Mouse (Mus musculus): ENCODE measurements at regions not wholly inside any gene's neighbourhood (a gene's known extent, or its start where the extent isn't known, plus 50 kb on each side); places are given as distances from the start of the nearest gene placed in this dataset.

DNA sequence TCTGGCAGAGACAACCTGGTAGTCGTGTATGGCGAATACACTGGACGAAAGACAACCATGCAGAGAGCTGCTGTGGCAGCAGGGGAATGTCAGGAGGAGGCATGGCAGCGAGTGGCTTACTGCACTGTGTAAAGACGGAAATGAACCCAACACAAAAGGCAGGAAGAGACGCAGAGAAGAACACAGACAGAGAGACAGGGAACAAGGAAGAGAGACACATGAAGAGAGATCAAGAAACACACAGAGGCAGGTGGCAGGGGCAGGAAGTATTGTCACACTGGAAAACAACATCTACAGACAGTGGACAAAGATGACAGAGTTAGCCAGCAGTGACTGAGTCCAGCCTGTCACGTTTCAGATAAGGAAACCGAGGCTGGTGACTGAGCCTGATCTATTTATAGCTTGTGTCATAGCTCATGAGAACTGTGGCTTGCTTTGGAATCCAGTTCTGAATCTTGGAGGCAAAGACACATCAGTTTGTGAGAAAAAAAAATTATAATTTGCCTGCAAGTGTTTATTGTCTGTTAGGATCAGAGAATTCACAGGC lies 218.0 kb downstream of the Sipa1l2 start:
- Histone ChIP-seq H3K4me3 (ENCODE audit: low read depth, low read length) (no peak overlapping the region), H3K36me3 (ENCODE audit: insufficient read depth, low read length) (no peaks in the 10 kb centered on the region), H3K9me3 (ENCODE audit: low read length) (no peaks in the 10 kb centered on the region), H3K4me2 (ENCODE audit: low read depth, low read length, poor library complexity, severe bottlenecking) (no peak overlapping the region), H3K27me3 (ENCODE audit: insufficient read depth, low read length) (no peaks in the 10 kb centered on the region), H3K27ac (ENCODE audit: low read depth, low read length) (no peak overlapping the region), H3K9ac (replicated peaks; ENCODE audit: low read length, poor library complexity, severe bottlenecking) (no peak overlapping the region), H3K4me1 (ENCODE audit: insufficient read depth, low read length) (peaks cover 5% of the 10 kb centered on the region; the same call in 1 of the 2 replicates)
- no peak for DNase-seq (ENCODE audit: low spot score)
- ATAC-seq (ENCODE audit: low FRiP score), result no peak
- no peak for TF ChIP-seq CTCF (IDR thresholded peaks at IDR 0.05)
- WGBS, result 66% methylated on average over 8 of the region's 8 CpGs

- peak; percentile 82 for ATAC-seq (ENCODE audit: low FRiP score)
- no peak overlapping the region for H3K4me3 ChIP-seq (ENCODE audit: low read depth, low read length)
- no peak overlapping the region for H3K27ac ChIP-seq (ENCODE audit: low read depth, low read length)
- TF ChIP-seq CTCF (IDR thresholded peaks at IDR 0.05), result no peak
- H3K9ac ChIP-seq (replicated peaks; ENCODE audit: low read length, poor library complexity, severe bottlenecking), result no peak overlapping the region
- DNase-seq (ENCODE audit: low spot score), result peak; percentile 88
- H3K36me3 ChIP-seq (ENCODE audit: insufficient read depth, low read length), result no peaks in the 10 kb centered on the region
- H3K9me3 ChIP-seq (ENCODE audit: low read length), result no peaks in the 10 kb centered on the region
- WGBS, result 14% methylated on average over 7 of the region's 7 CpGs
- H3K4me1 ChIP-seq (ENCODE audit: insufficient read depth, low read length), result peaks cover 5% of the 10 kb centered on the region; the same call in 1 of the 2 replicates
- no peak overlapping the region for H3K4me2 ChIP-seq (ENCODE audit: low read depth, low read length, poor library complexity, severe bottlenecking)
- H3K27me3 ChIP-seq (ENCODE audit: insufficient read depth, low read length), result no peaks in the 10 kb centered on the region
These were observed 220.2 kb downstream of the Sipa1l2 start for GRCm38 (mm10) chr8:125349290-125350025.

- 74% methylated on average over 8 of the region's 8 CpGs for WGBS
These were observed 223.4 kb downstream of the Sipa1l2 start for GRCm38 (mm10) chr8:125346182-125346581.

DNA sequence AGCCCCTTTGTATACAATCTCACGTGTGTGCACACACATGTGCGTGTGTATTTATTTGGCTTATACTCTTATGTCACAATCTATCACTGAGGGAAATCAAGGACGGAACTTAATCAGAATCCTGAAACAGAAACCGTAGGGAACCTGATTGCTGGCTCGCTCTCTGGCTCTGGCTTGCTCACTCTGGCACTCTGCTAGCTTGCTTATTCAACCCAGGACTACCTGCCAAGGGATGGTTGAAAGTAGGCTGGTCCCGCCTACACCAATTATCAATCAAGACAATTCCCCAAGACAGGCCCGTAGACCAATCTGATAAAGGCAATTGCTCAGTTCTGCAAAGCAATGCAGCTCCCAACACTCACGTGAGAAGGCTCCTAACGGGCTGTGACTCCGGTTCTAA lies 224.0 kb downstream of the Sipa1l2 start:
- Histone ChIP-seq H3K36me3 (ENCODE audit: insufficient read depth, low read length) (no peaks in the 10 kb centered on the region), H3K4me1 (ENCODE audit: insufficient read depth, low read length) (peaks cover 12% of the 10 kb centered on the region; the same call in 1 of the 2 replicates), H3K4me2 (ENCODE audit: low read depth, low read length, poor library complexity, severe bottlenecking) (no peak overlapping the region), H3K27me3 (ENCODE audit: insufficient read depth, low read length) (no peaks in the 10 kb centered on the region), H3K9ac (replicated peaks; ENCODE audit: low read length, poor library complexity, severe bottlenecking) (no peak overlapping the region), H3K4me3 (ENCODE audit: low read depth, low read length) (no peak overlapping the region), H3K27ac (ENCODE audit: low read depth, low read length) (no peak overlapping the region), H3K9me3 (ENCODE audit: low read length) (no peaks in the 10 kb centered on the region)
- 95% methylated on average over 10 of the region's 10 CpGs for WGBS
- ATAC-seq (ENCODE audit: low FRiP score) (no peak), DNase-seq (ENCODE audit: low spot score) (no peak)
- no peak for TF ChIP-seq CTCF (IDR thresholded peaks at IDR 0.05)

More at GRCm38 (mm10) chr8:125346182-125346581, 223.4 kb downstream of the Sipa1l2 start:
- Histone ChIP-seq H3K27ac (ENCODE audit: low read depth, low read length) (no peak overlapping the region), H3K27me3 (ENCODE audit: insufficient read depth, low read length) (no peaks in the 10 kb centered on the region), H3K4me2 (ENCODE audit: low read depth, low read length, poor library complexity, severe bottlenecking) (no peak overlapping the region), H3K9me3 (ENCODE audit: low read length) (no peaks in the 10 kb centered on the region), H3K4me3 (ENCODE audit: low read depth, low read length) (no peak overlapping the region), H3K9ac (replicated peaks; ENCODE audit: low read length, poor library complexity, severe bottlenecking) (no peak overlapping the region), H3K4me1 (ENCODE audit: insufficient read depth, low read length) (peaks cover 12% of the 10 kb centered on the region; the same call in 1 of the 2 replicates), H3K36me3 (ENCODE audit: insufficient read depth, low read length) (no peaks in the 10 kb centered on the region)
- TF ChIP-seq CTCF (IDR thresholded peaks at IDR 0.05), result no peak
- no peak for DNase-seq (ENCODE audit: low spot score)
- no peak for ATAC-seq (ENCODE audit: low FRiP score)

GRCm38 (mm10) chr8:125343867-125344266 lies 225.7 kb downstream of the Sipa1l2 start:
- DNase-seq (ENCODE audit: low spot score) (peak; percentile 69), ATAC-seq (ENCODE audit: low FRiP score) (no peak)
- 47% methylated on average over 9 of the region's 9 CpGs for WGBS
- Histone ChIP-seq H3K27ac (ENCODE audit: low read depth, low read length) (no peak overlapping the region), H3K4me3 (ENCODE audit: low read depth, low read length) (no peak overlapping the region), H3K9me3 (ENCODE audit: low read length) (no peaks in the 10 kb centered on the region), H3K36me3 (ENCODE audit: insufficient read depth, low read length) (no peaks in the 10 kb centered on the region), H3K4me1 (ENCODE audit: insufficient read depth, low read length) (0 out of 2 replicates have a peak, but pooled peaks cover 6% of the 10 kb centered on the region), H3K4me2 (ENCODE audit: low read depth, low read length, poor library complexity, severe bottlenecking) (no peak overlapping the region), H3K27me3 (ENCODE audit: insufficient read depth, low read length) (peaks cover 2% of the 10 kb centered on the region; the same call in 1 of the 2 replicates), H3K9ac (replicated peaks; ENCODE audit: low read length, poor library complexity, severe bottlenecking) (no peak overlapping the region)
- TF ChIP-seq CTCF (IDR thresholded peaks at IDR 0.05), result no peak

DNA sequence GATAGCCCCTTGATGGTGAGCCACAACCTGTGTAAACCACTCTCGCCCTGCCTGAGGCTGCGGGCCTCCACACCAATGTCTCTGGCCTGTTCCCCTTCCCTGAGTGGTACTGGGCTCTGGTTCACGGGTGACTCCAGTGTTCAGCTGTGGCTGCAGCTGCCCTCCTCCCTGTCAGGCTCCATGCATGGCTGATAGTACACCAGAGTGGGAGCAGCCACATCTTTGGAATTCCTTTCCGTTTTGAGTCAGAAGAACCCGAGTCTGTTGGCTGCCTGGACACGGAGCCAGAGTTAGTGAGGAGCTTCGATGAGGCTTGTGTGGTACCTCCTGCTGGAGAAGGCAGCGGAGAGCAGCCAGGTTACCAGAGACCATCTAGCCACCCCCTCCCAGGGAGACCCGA lies 227.1 kb downstream of the Sipa1l2 start:
- H3K27me3 ChIP-seq (ENCODE audit: insufficient read depth, low read length), result peaks cover 8% of the 10 kb centered on the region; the same call in 1 of the 2 replicates
- WGBS, result 83% methylated on average over 9 of the region's 9 CpGs
- no peak overlapping the region for H3K27ac ChIP-seq (ENCODE audit: low read depth, low read length)
- 0 out of 2 replicates have a peak, but pooled peaks cover 6% of the 10 kb centered on the region for H3K4me1 ChIP-seq (ENCODE audit: insufficient read depth, low read length)
- no peaks in the 10 kb centered on the region for H3K36me3 ChIP-seq (ENCODE audit: insufficient read depth, low read length)
- no peak for TF ChIP-seq CTCF (IDR thresholded peaks at IDR 0.05)
- H3K9ac ChIP-seq (replicated peaks; ENCODE audit: low read length, poor library complexity, severe bottlenecking), result no peak overlapping the region
- H3K9me3 ChIP-seq (ENCODE audit: low read length), result no peaks in the 10 kb centered on the region
- DNase-seq (ENCODE audit: low spot score), result no peak
- ATAC-seq (ENCODE audit: low FRiP score), result no peak
- H3K4me2 ChIP-seq (ENCODE audit: low read depth, low read length, poor library complexity, severe bottlenecking), result no peak overlapping the region
- H3K4me3 ChIP-seq (ENCODE audit: low read depth, low read length), result no peak overlapping the region
